Mouse (Mus musculus): Measurements from ENCODE around the gene Gpatch4. TPM values are rescaled to one million over a fixed set of nuclear protein-coding genes. Genes with fewer than 3 reads are reported as not detected.

Gpatch4 gene
- polyA plus RNA-seq, 1 experiment from 2014 or later = 35.8 TPM

DNA sequence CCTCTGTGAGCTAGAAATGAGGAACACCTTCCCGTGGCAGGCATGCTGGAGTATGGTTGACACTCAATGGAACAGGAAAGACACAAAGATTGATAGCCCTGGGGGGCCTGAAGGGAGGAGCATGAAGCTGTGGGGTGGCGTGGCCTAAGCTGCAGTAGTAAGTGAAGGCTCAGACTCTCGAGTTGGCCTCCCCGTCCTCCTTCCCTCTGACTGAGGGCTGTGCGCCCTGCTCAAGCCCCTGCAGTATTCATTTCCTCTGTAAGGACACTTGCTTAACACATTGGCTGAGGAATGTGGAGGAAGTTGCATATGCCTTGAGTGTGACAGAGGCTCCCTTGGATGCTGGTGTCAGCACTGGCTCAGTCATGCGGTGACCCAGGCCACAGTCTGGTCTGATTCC lies 59.7 kb downstream of the Gpatch4 start:
- H3K4me3 ChIP-seq (replicated peaks) = no peak overlapping the region
- H3K27ac ChIP-seq (replicated peaks) = peak overlapping the region; percentile 48; the same call in 1 of the 2 replicates
- WGBS = 73% methylated on average over 6 of the region's 6 CpGs
- H3K36me3 ChIP-seq = peaks cover 75% of the 10 kb centered on the region
- no peaks in the 10 kb centered on the region for H3K4me1 ChIP-seq
- H3K9ac ChIP-seq = no peak overlapping the region
- H3K27me3 ChIP-seq = no peaks in the 10 kb centered on the region
- no peak overlapping the region for H3K4me2 ChIP-seq (replicated peaks)
- no peaks in the 10 kb centered on the region for H3K9me3 ChIP-seq (replicated peaks)
- no peak for ATAC-seq (ENCODE audit: insufficient number of reproducible peaks, low FRiP score, low TSS enrichment, low read depth)

Other genes starting within 250 kb of the Gpatch4 start
- gene Ntrk1, start 247.9 kb upstream of the Gpatch4 start, polyA plus RNA-seq (2015; fragmentation: Nextera tagmentation; extraction: Ambion mirVana) = 4.2 and 4.9 TPM in 2 replicates
- 0.47 and 0.68 TPM in 2 replicates for gene Insrr, start 246.2 kb upstream of the Gpatch4 start, polyA plus RNA-seq (2015; fragmentation: Nextera tagmentation; extraction: Ambion mirVana)
- 24.4 and 27.4 TPM in 2 replicates for gene Pear1, start 218.8 kb upstream of the Gpatch4 start, polyA plus RNA-seq (2015; fragmentation: Nextera tagmentation; extraction: Ambion mirVana)
- 0.07 and 0.12 TPM in 2 replicates for gene Sh2d2a, start 196.4 kb upstream of the Gpatch4 start, polyA plus RNA-seq (2015; fragmentation: Nextera tagmentation; extraction: Ambion mirVana)
- 16.4 and 16.5 TPM in 2 replicates for gene Prcc, start 157.5 kb upstream of the Gpatch4 start, polyA plus RNA-seq (2015; fragmentation: Nextera tagmentation; extraction: Ambion mirVana)
- gene Hdgf, start 136.8 kb upstream of the Gpatch4 start, polyA plus RNA-seq (2015; fragmentation: Nextera tagmentation; extraction: Ambion mirVana) = 240 and 246 TPM in 2 replicates
- gene Mrpl24, start 123.6 kb upstream of the Gpatch4 start, polyA plus RNA-seq (2015; fragmentation: Nextera tagmentation; extraction: Ambion mirVana) = 75.4 and 78.9 TPM in 2 replicates
- gene Isg20l2, start 112.8 kb upstream of the Gpatch4 start, polyA plus RNA-seq (2015; fragmentation: Nextera tagmentation; extraction: Ambion mirVana) = 54.5 and 56.2 TPM in 2 replicates
- gene Rrnad1, start 112.4 kb upstream of the Gpatch4 start, polyA plus RNA-seq (2015; fragmentation: Nextera tagmentation; extraction: Ambion mirVana) = 19.8 and 22.4 TPM in 2 replicates
- gene Crabp2, start 94.4 kb upstream of the Gpatch4 start, polyA plus RNA-seq (2015; fragmentation: Nextera tagmentation; extraction: Ambion mirVana) = 200 and 206 TPM in 2 replicates
- gene Nes, start 72.0 kb upstream of the Gpatch4 start, polyA plus RNA-seq (2015; fragmentation: Nextera tagmentation; extraction: Ambion mirVana) = 41.9 and 57.3 TPM in 2 replicates
- gene Bcan, start 42.9 kb upstream of the Gpatch4 start, polyA plus RNA-seq (2015; fragmentation: Nextera tagmentation; extraction: Ambion mirVana) = 0.38 and 0.61 TPM in 2 replicates
- 0.31 and 0.35 TPM in 2 replicates for gene Hapln2, start 15.5 kb upstream of the Gpatch4 start, polyA plus RNA-seq (2015; fragmentation: Nextera tagmentation; extraction: Ambion mirVana)
- 196 and 197 TPM in 2 replicates for gene Naxe, start 15.4 kb downstream of the Gpatch4 start, polyA plus RNA-seq (2015; fragmentation: Nextera tagmentation; extraction: Ambion mirVana)
- 0.35 and 0.52 TPM in 2 replicates for gene Ttc24, start 35.2 kb downstream of the Gpatch4 start, polyA plus RNA-seq (2015; fragmentation: Nextera tagmentation; extraction: Ambion mirVana)
- 15.9 and 16.8 TPM in 2 replicates for gene Iqgap3, start 38.9 kb downstream of the Gpatch4 start, polyA plus RNA-seq (2015; fragmentation: Nextera tagmentation; extraction: Ambion mirVana)
- 31.0 and 31.1 TPM in 2 replicates for gene Mef2d, start 99.3 kb downstream of the Gpatch4 start, polyA plus RNA-seq (2015; fragmentation: Nextera tagmentation; extraction: Ambion mirVana)
- gene Rhbg, start 211.6 kb downstream of the Gpatch4 start, polyA plus RNA-seq (2015; fragmentation: Nextera tagmentation; extraction: Ambion mirVana) = 15.8 and 20.1 TPM in 2 replicates
- 0.60 and 2.2 TPM in 2 replicates for gene Gm38392, start 244.1 kb downstream of the Gpatch4 start, polyA plus RNA-seq (2015; fragmentation: Nextera tagmentation; extraction: Ambion mirVana)

All from embryonic facial prominence, embryonic 15.5 days (tissue).